Mouse (Mus musculus) ES-Bruce4 (cell line): ENCODE data around the gene Shisa8. TPM values are rescaled to one million over a fixed set of nuclear protein-coding genes. Genes with fewer than 3 reads are reported as not detected.
"Not testable (repeated sequence)": the region's sequence is repeated elsewhere in the genome, so short reads cannot be mapped to it uniquely, and the experiment has no call there.

ENCODE experiments used
- H3K27ac ChIP-seq: 2 replicates; pipeline ENCODE4 v1.5.1; 2012; ENCODE audit warnings: low read length, inconsistent platforms; ENCODE audit not compliant: insufficient read depth
- H3K27me3 ChIP-seq: 2 replicates; pipeline ENCODE4 v1.6.1; 2012; ENCODE audit warnings: mild to moderate bottlenecking, low read length, inconsistent platforms; ENCODE audit not compliant: control insufficient read depth, poor library complexity, insufficient read depth, severe bottlenecking
- H3K36me3 ChIP-seq: 2 replicates; pipeline ENCODE4 v1.6.1; 2012; ENCODE audit warnings: inconsistent platforms, mild to moderate bottlenecking, low read length, moderate library complexity; ENCODE audit not compliant: control insufficient read depth, poor library complexity, insufficient read depth, severe bottlenecking
- H3K4me1 ChIP-seq: one replicate; pipeline ENCODE4 v1.8.1; 2011; ENCODE audit warnings: low read length; ENCODE audit not compliant: control insufficient read depth, insufficient read depth
- H3K4me3 ChIP-seq: 2 replicates; pipeline ENCODE4 v1.5.1; 2011; ENCODE audit warnings: low read depth, mild to moderate bottlenecking, low read length
- H3K9ac ChIP-seq: 2 replicates; pipeline ENCODE4 v1.6.1; 2012; ENCODE audit warnings: low read depth, mild to moderate bottlenecking, inconsistent platforms; ENCODE audit not compliant: poor library complexity, severe bottlenecking
- H3K9me3 ChIP-seq: replicated peaks from 2 replicates; pipeline ENCODE4 v1.6.1; 2012; ENCODE audit warnings: mild to moderate bottlenecking, low read length, inconsistent platforms; ENCODE audit not compliant: control insufficient read depth, poor library complexity, insufficient read depth, severe bottlenecking
- CTCF ChIP-seq: IDR thresholded peaks from one replicate; pipeline ENCODE4 v1.8.1; 2011; ENCODE audit warnings: low read depth, low read length
- EP300 ChIP-seq: IDR thresholded peaks from 2 replicates; pipeline ENCODE4 v1.6.1; 2011; ENCODE audit warnings: low read depth, low read length; ENCODE audit not compliant: insufficient read depth
- POLR2A ChIP-seq: IDR thresholded peaks from one replicate; pipeline ENCODE4 v1.8.1; 2011; ENCODE audit warnings: low read length; ENCODE audit not compliant: insufficient read depth
- polyA plus RNA-seq: library from polyadenylated mRNA; stranded (reverse); fragments of >200 nt; gene quantifications from 2 replicates; pipeline ENCODE4 v1.2.4, GENCODE M21; 2011; ENCODE audit warnings: low read depth; ENCODE audit not compliant: missing spikeins, insufficient read depth, insufficient read length

Shisa8 gene
- polyA plus RNA-seq, 1 experiment, result 7.4 TPM

- Histone ChIP-seq H3K9ac (peak overlapping the region; percentile 20; the same call in 1 of the 2 replicates), H3K27ac (peak overlapping the region; percentile 93)
- TF ChIP-seq POLR2A (no peak), CTCF (no peak), EP300 (peak; percentile 17; the same call in 1 of the 2 replicates)
These were observed 34.6 kb upstream of the Shisa8 start for GRCm38 (mm10) chr15:82247131-82247776.

GRCm38 (mm10) chr15:82244805-82245161, 32.2 kb upstream of the Shisa8 start:
- H3K9me3 ChIP-seq, H3K4me1 ChIP-seq, H3K36me3 ChIP-seq, H3K27me3 ChIP-seq: not testable (repeated sequence)
- H3K9ac ChIP-seq, result peak overlapping the region; percentile 86
- peak overlapping the region; percentile 64 for H3K27ac ChIP-seq
- H3K4me3 ChIP-seq, result peak overlapping the region; percentile 97

More at GRCm38 (mm10) chr15:82247131-82247776, 34.6 kb upstream of the Shisa8 start:
- Histone ChIP-seq H3K4me1 (peaks cover 1% of the 10 kb centered on the region), H3K4me3 (no peak overlapping the region), H3K36me3 (no peaks in the 10 kb centered on the region; the same call in 1 of the 2 replicates), H3K9me3 (no peaks in the 10 kb centered on the region), H3K27me3 (no peaks in the 10 kb centered on the region)

- peak within 1 kb of the TSS; percentile 93 for H3K27ac ChIP-seq
- peaks cover 3% of the 10 kb centered on the region for H3K4me1 ChIP-seq
- H3K4me3 ChIP-seq, result peak within 1 kb of the TSS; percentile 97
- H3K9ac ChIP-seq, result peak within 1 kb of the TSS; percentile 86
- peaks cover 5% of the 10 kb centered on the region for H3K36me3 ChIP-seq
- H3K9me3 ChIP-seq, result no peaks in the 10 kb centered on the region
- no peak for TF ChIP-seq POLR2A
- TF ChIP-seq EP300, result 0 out of 2 replicates have a peak, but pooled peaks have one; percentile 21
- no peaks in the 10 kb centered on the region for H3K27me3 ChIP-seq
These were observed 31.6 kb upstream of the Shisa8 start, which contains the start of gene Cenpm for GRCm38 (mm10) chr15:82244115-82244804. TSS of gene Cenpm (minus strand) at chr15:82244748.

GRCm38 (mm10) chr15:82243742-82244114, 31.1 kb upstream of the Shisa8 start:
- Histone ChIP-seq H3K27ac (no peak overlapping the region), H3K36me3 (peaks cover 10% of the 10 kb centered on the region), H3K27me3 (no peaks in the 10 kb centered on the region), H3K4me3 (peak overlapping the region; percentile 97), H3K4me1 (peaks cover 3% of the 10 kb centered on the region), H3K9me3 (no peaks in the 10 kb centered on the region), H3K9ac (peak overlapping the region; percentile 86)
- no peak for TF ChIP-seq POLR2A
- no peak for TF ChIP-seq CTCF
- TF ChIP-seq EP300, result no peak

GRCm38 (mm10) chr15:82243311-82243710, 30.7 kb upstream of the Shisa8 start:
- no peak overlapping the region for H3K27ac ChIP-seq
- H3K27me3 ChIP-seq, result no peaks in the 10 kb centered on the region
- H3K4me3 ChIP-seq, result peak overlapping the region; percentile 97
- peaks cover 3% of the 10 kb centered on the region for H3K4me1 ChIP-seq
- no peak for TF ChIP-seq EP300
- TF ChIP-seq CTCF, result no peak
- no peak for TF ChIP-seq POLR2A
- no peaks in the 10 kb centered on the region for H3K9me3 ChIP-seq
- H3K9ac ChIP-seq, result peak overlapping the region; percentile 86
- peaks cover 15% of the 10 kb centered on the region for H3K36me3 ChIP-seq

- H3K9ac ChIP-seq, result no peak overlapping the region
- TF ChIP-seq EP300 (no peak), POLR2A (no peak), CTCF (peak; percentile 96)
- no peak overlapping the region for H3K27ac ChIP-seq
- H3K4me3 ChIP-seq, result no peak overlapping the region
- H3K36me3 ChIP-seq, result peaks cover 18% of the 10 kb centered on the region
- peaks cover 2% of the 10 kb centered on the region for H3K4me1 ChIP-seq
- no peaks in the 10 kb centered on the region for H3K9me3 ChIP-seq
- no peaks in the 10 kb centered on the region for H3K27me3 ChIP-seq
These were observed 23.9 kb upstream of the Shisa8 start for GRCm38 (mm10) chr15:82236565-82236964.
